Mouse (Mus musculus) liver, embryonic 14.5 days (tissue): ENCODE results near the gene Cyren. TPM values are rescaled to one million over a fixed set of nuclear protein-coding genes. Genes with fewer than 3 reads are reported as not detected.

Experiments
- ATAC-seq: fragments of 200-750 bp; cut with Nextera tagmentation; 2 replicates; pipeline ENCODE4 v1.8.0; 2017; ENCODE audit warnings: moderate number of reproducible peaks, mild to moderate bottlenecking, moderate library complexity; ENCODE audit not compliant: insufficient read depth
- DNase-seq, 3 experiments: peaks; one replicate each; pipeline ENCODE4 v3.0.0-alpha.2; 2012 to 2013; ENCODE audit warnings: low read depth in 3 of 3, low spot score in 3 of 3
- H3K27ac ChIP-seq: fragments of 300-500 bp; sonication (generic); 2 replicates; pipeline ENCODE4 v1.5.1; 2014; ENCODE audit warnings: moderate library complexity, mild to moderate bottlenecking, control low read depth, inconsistent platforms
- H3K27me3 ChIP-seq: fragments of 300-500 bp; sonication (generic); 2 replicates; pipeline ENCODE4 v1.6.1; 2014; ENCODE audit warnings: mild to moderate bottlenecking, low read length, moderate library complexity; ENCODE audit not compliant: control insufficient read depth, insufficient read depth
- H3K36me3 ChIP-seq: fragments of 300-500 bp; sonication (generic); replicated peaks from 2 replicates; pipeline ENCODE4 v1.6.1; 2014; ENCODE audit warnings: low read depth; ENCODE audit not compliant: control insufficient read depth, insufficient read depth
- H3K4me1 ChIP-seq, 2 experiments: fragments of 200-500 bp in 1 of 2; fragments of 300-500 bp in 1 of 2; sonication (generic) in 1 of 2; replicated peaks; 2 replicates each; pipeline ENCODE4 v1.6.1; 2012 to 2014; ENCODE audit warnings: antibody characterized with exemption in 1 of 2, inconsistent platforms in 1 of 2, low read length in 1 of 2; ENCODE audit not compliant: control insufficient read depth in 2 of 2, insufficient read depth in 2 of 2
- H3K4me2 ChIP-seq: fragments of 300-500 bp; sonication (generic); 2 replicates; pipeline ENCODE4 v1.6.1; 2014; ENCODE audit warnings: low read depth, mild to moderate bottlenecking, control low read depth, moderate library complexity
- H3K4me3 ChIP-seq, 2 experiments: fragments of 200-500 bp in 1 of 2; fragments of 300-500 bp in 1 of 2; sonication (generic) in 1 of 2; 2 replicates each; pipeline ENCODE4 v1.5.1; 2012 to 2014; ENCODE audit warnings: low read depth in 2 of 2, low read length in 2 of 2, mild to moderate bottlenecking in 2 of 2, control low read depth in 1 of 2, inconsistent platforms in 1 of 2, moderate library complexity in 1 of 2; ENCODE audit not compliant: insufficient read depth in 1 of 2
- H3K9ac ChIP-seq: fragments of 300-500 bp; sonication (generic); replicated peaks from 2 replicates; pipeline ENCODE4 v1.6.1; 2014; ENCODE audit warnings: mild to moderate bottlenecking, control low read depth, moderate library complexity
- H3K9me3 ChIP-seq: fragments of 300-500 bp; sonication (generic); 2 replicates; pipeline ENCODE4 v1.6.1; 2016; ENCODE audit warnings: low read length, mixed read lengths; ENCODE audit not compliant: control insufficient read depth
- CTCF ChIP-seq: IDR thresholded peaks from 2 replicates; pipeline ENCODE4 v1.5.1; 2016; ENCODE audit warnings: antibody characterized with exemption, low read depth, control low read depth
- polyA plus RNA-seq, 2 experiments: library from polyadenylated mRNA; depleted of rRNA in 1 of 2; stranded (reverse) in 1 of 2; unstranded in 1 of 2; fragments of >200 nt; fragmentation: Nextera tagmentation in 1 of 2; extraction: Ambion mirVana in 1 of 2; gene quantifications; 2 replicates each; pipeline versions ENCODE4 v1.2.1 to v1.2.3; 2012 to 2014

Cyren gene
- polyA plus RNA-seq, 2 experiments = 4.2 to 7.2 TPM

GRCm38 (mm10) chr6:34824406-34824805 is 53.5 kb downstream of the Cyren start:
- no peak for DNase-seq
- Histone ChIP-seq H3K4me2 (no peak overlapping the region), H3K4me3 (no peak overlapping the region), H3K36me3 (no peaks in the 10 kb centered on the region), H3K27me3 (no peaks in the 10 kb centered on the region), H3K9me3 (no peaks in the 10 kb centered on the region), H3K27ac (no peak overlapping the region), H3K9ac (no peak overlapping the region), H3K4me1 (no peaks in the 10 kb centered on the region)
- no peak for ATAC-seq
- no peak for TF ChIP-seq CTCF

Other genes starting within 250 kb of the Cyren start
- 1.4 and 3.0 TPM in 2 replicates for gene Agbl3, start 97.6 kb downstream of the Cyren start, polyA plus RNA-seq (2012; rRNA removed)
- gene Agbl3, start 97.6 kb downstream of the Cyren start, polyA plus RNA-seq (2014; fragmentation: Nextera tagmentation; extraction: Ambion mirVana) = 2.8 and 4.0 TPM in 2 replicates
- 1.6 and 1.7 TPM in 2 replicates for gene Tmem140, start 14.9 kb downstream of the Cyren start, polyA plus RNA-seq (2012; rRNA removed)
- 2.6 and 2.9 TPM in 2 replicates for gene Tmem140, start 14.9 kb downstream of the Cyren start, polyA plus RNA-seq (2014; fragmentation: Nextera tagmentation; extraction: Ambion mirVana)
- gene Wdr91, start 32.8 kb upstream of the Cyren start, polyA plus RNA-seq (2012; rRNA removed) = 17.4 and 21.5 TPM in 2 replicates
- gene Wdr91, start 32.8 kb upstream of the Cyren start, polyA plus RNA-seq (2014; fragmentation: Nextera tagmentation; extraction: Ambion mirVana) = 9.5 and 9.7 TPM in 2 replicates
- gene Stra8, start 42.1 kb upstream of the Cyren start, polyA plus RNA-seq (2012; rRNA removed) = not detected in 2 replicates
- not detected in 2 replicates for gene Stra8, start 42.1 kb upstream of the Cyren start, polyA plus RNA-seq (2014; fragmentation: Nextera tagmentation; extraction: Ambion mirVana)
- gene Slc23a4, start 110.3 kb upstream of the Cyren start, polyA plus RNA-seq (2012; rRNA removed) = 0.12 and 0.17 TPM in 2 replicates
- gene Slc23a4, start 110.3 kb upstream of the Cyren start, polyA plus RNA-seq (2014; fragmentation: Nextera tagmentation; extraction: Ambion mirVana) = 0.06 and 0.16 TPM in 2 replicates